Mouse (Mus musculus) intestine, embryonic 15.5 days (tissue): ENCODE measurements around the gene Ikzf4. TPM values are rescaled to one million over a fixed set of nuclear protein-coding genes. Genes with fewer than 3 reads are reported as not detected.

Experiments
- ATAC-seq: fragments of 200-750 bp; cut with Nextera tagmentation; 2 replicates; pipeline ENCODE4 v1.8.0; 2017; ENCODE audit warnings: moderate TSS enrichment, moderate library complexity
- H3K27ac ChIP-seq: fragments of 300-500 bp; sonication (generic); 2 replicates; pipeline ENCODE4 v1.5.1; 2015; ENCODE audit warnings: mild to moderate bottlenecking, inconsistent platforms
- H3K27me3 ChIP-seq: fragments of 300-500 bp; sonication (generic); replicated peaks from 2 replicates; pipeline ENCODE4 v1.6.1; 2015; ENCODE audit warnings: inconsistent platforms
- H3K36me3 ChIP-seq: fragments of 300-500 bp; sonication (generic); 2 replicates; pipeline ENCODE4 v1.6.1; 2015; ENCODE audit warnings: inconsistent platforms
- H3K4me1 ChIP-seq: fragments of 300-500 bp; sonication (generic); replicated peaks from 2 replicates; pipeline ENCODE4 v1.6.1; 2015; ENCODE audit warnings: inconsistent platforms
- H3K4me2 ChIP-seq: fragments of 300-500 bp; sonication (generic); replicated peaks from 2 replicates; pipeline ENCODE4 v1.6.1; 2015; ENCODE audit warnings: mild to moderate bottlenecking, inconsistent platforms
- H3K4me3 ChIP-seq: fragments of 300-500 bp; sonication (generic); replicated peaks from 2 replicates; pipeline ENCODE4 v1.5.1; 2015; ENCODE audit warnings: inconsistent platforms
- H3K9ac ChIP-seq: fragments of 300-500 bp; sonication (generic); 2 replicates; pipeline ENCODE4 v1.6.1; 2015; ENCODE audit warnings: inconsistent platforms
- H3K9me3 ChIP-seq: fragments of 300-500 bp; sonication (generic); 2 replicates; pipeline ENCODE4 v1.6.1; 2016; ENCODE audit warnings: inconsistent platforms
- WGBS: fragments of 180-500 bp; shearing (Covaris S2); methylation state at CpG from one replicate; pipeline ENCODE4 v1.1.7; 2015; 5-methylcytosine and 5-hydroxymethylcytosine counted together
- polyA plus RNA-seq: library from polyadenylated mRNA; unstranded; fragments of >200 nt; fragmentation: Nextera tagmentation; extraction: Ambion mirVana; gene quantifications from 2 replicates; pipeline ENCODE4 v1.2.1, GENCODE M21; 2015

Ikzf4 gene
- polyA plus RNA-seq = 1.9 and 2.2 TPM in 2 replicates

DNA sequence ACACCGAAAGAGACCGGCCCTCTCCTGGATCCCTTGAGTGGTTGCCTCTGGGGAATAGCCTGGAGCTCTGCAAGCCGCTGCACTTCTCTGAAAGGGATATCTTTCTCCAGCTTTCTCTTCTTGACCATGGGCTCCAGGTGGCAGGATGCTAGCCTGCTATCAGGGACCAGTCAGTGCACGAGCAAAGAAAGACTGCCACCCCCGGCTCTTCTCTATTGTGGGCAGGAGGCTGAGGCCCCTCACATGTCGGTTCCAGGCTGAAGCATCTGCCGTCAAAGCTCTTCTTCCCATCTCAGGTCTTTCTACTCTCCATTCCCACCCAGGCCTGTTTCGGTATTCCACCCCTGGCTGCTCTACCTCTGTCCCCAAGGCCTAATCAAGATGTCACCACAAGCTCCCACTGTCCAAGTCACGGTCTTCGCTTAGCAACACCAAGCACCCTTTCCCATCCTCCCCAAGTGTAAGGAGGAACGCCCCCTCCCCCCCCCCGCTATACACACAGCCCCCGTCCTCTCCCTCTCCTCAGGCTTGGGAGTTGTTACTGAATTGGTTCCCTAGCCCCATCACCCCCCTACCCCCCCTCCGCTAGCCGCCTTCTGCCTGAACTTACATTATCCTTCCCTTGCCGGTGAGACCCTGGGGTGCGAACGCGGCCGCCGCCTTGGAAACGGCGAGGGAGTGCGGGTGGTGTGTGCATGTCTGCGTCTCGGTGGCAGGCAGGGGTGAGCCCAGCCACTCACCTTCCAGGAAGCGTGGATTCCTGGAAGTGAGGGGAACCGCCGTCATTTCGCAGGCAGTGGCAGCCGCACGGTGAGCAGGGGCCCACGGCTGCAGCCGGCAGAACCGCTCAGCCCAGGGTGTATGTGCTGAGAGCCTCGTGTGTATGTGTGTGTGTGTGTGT is at the start of gene Ikzf4:
Gene Ikzf4, minus strand, starts transcription at position 881 of the 901 bp plus-strand sequence.
- peaks cover 14% of the 10 kb centered on the region for H3K4me1 ChIP-seq
- H3K9me3 ChIP-seq = no peaks in the 10 kb centered on the region
- H3K27me3 ChIP-seq = no peaks in the 10 kb centered on the region
- H3K4me3 ChIP-seq = peak within 1 kb of the TSS; percentile 50
- H3K9ac ChIP-seq = peak within 1 kb of the TSS; percentile 66
- H3K36me3 ChIP-seq = no peaks in the 10 kb centered on the region
- H3K4me2 ChIP-seq = peak within 1 kb of the TSS; percentile 92
- H3K27ac ChIP-seq = peak within 1 kb of the TSS; percentile 56; the same call in 1 of the 2 replicates
- WGBS = 10% methylated on average over 36 of the region's 36 CpGs
- ATAC-seq = peak; percentile 84

DNA sequence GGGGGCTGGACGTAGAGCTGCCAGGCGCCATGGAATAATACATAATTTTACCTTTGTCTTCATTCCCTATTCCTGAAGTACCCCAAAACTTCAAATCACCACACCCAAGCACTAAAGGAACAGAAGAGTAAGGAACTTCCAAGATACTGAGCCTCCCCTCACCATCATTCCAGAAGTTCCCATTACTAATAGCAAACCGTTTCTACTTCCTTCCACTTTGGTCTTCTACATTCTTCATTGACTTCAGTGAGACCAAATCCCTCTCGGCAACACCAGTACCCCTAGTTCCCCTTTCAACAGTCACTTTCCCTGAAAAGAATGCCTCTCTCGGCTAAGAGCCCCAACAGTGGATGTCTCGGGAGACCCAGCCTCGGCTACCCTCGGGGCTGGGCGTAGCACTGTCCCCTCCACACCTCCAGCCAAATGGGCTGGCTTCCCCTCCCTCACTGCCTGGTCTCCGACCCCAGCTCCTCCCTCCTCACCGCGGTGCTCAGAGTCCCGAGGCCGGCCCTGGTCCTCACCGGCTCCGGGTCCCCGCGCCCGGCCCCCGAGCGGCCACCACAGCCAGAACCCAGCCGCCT is 49.7 kb upstream of the Ikzf4 start:
- Histone ChIP-seq H3K4me1 (no peaks in the 10 kb centered on the region), H3K27ac (peak overlapping the region; percentile 98), H3K9ac (peak overlapping the region; percentile 94), H3K36me3 (peaks cover 20% of the 10 kb centered on the region), H3K27me3 (no peaks in the 10 kb centered on the region), H3K4me2 (peak overlapping the region; percentile 57), H3K4me3 (peak overlapping the region; percentile 79), H3K9me3 (no peaks in the 10 kb centered on the region)
- ATAC-seq = no peak
- 2% methylated on average over 22 of the region's 22 CpGs for WGBS

DNA sequence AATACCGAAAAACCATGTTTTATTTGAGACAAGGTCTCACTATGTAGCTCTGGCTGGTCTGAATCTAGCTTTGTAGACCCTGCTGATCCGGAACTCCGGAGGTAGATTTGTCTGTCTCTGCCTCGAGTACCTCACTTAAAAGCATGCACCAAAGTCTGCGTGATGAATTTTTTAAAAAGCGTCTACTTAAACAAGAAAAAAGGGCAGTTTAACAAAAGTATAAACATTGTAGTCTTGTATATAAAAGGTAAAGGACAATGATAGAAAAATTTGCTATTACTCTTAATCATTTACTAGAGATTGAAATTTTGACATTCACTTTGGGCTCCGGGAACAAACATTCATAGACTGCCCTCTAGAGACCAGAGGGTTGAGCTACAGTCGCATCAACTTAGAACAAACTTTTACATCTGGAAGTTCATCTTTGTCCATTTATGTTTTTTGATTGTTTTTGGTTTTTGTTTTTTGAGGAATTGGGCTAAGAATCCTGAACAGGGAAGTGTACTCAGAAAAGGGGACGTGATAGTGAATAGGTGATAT is 28.7 kb upstream of the Ikzf4 start:
- H3K27me3 ChIP-seq = no peaks in the 10 kb centered on the region
- peak overlapping the region; percentile 61 for H3K4me3 ChIP-seq
- H3K4me2 ChIP-seq = peak overlapping the region; percentile 78
- H3K9me3 ChIP-seq = no peaks in the 10 kb centered on the region
- ATAC-seq = no peak
- H3K36me3 ChIP-seq = no peaks in the 10 kb centered on the region
- peak overlapping the region; percentile 33 for H3K27ac ChIP-seq
- peak overlapping the region; percentile 57 for H3K9ac ChIP-seq
- H3K4me1 ChIP-seq = peaks cover 8% of the 10 kb centered on the region
- WGBS = 2% methylated on average over 9 of the region's 9 CpGs

DNA sequence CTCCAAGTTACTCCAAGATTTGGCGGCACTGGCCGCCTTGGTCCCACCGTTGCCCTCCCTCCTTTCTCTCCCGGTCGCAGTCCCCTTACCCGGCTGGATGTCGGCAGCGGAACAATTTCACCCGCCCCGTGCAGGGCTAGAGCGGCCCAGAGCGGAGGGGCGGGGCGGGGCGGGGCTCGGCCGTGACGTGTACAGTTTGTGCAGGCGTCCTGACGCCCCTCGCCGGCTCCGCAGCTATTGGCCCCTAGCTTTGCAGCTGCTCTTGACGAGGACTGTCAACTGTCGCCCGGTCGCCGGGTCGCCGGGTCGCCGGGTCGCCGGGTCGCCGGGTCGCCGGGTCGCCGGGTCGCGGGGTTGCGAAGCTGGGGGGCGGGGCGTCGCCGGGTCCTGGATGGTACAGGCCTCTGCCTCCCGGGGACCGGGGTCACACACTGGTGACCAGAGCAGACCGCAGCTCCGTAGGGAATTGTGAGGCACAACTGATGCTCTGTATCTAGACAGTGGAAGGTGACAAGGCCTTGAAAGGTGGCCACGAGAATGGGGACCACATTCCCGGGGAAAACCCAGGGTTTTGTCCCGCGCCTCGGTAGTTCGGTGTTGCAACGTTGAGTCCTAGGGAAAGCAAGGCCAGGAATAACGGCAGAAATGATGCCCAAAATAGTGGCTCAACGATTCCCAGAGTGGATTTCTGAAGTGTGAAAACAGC is 28.1 kb upstream of the Ikzf4 start, which contains the start of gene Suox:
Gene Suox, minus strand, starts transcription at position 311 of the 706 bp plus-strand sequence.
- peak; percentile 90 for ATAC-seq
- peak within 1 kb of the TSS; percentile 78 for H3K4me2 ChIP-seq
- WGBS = under 1% methylated on average over 60 of the region's 60 CpGs

DNA sequence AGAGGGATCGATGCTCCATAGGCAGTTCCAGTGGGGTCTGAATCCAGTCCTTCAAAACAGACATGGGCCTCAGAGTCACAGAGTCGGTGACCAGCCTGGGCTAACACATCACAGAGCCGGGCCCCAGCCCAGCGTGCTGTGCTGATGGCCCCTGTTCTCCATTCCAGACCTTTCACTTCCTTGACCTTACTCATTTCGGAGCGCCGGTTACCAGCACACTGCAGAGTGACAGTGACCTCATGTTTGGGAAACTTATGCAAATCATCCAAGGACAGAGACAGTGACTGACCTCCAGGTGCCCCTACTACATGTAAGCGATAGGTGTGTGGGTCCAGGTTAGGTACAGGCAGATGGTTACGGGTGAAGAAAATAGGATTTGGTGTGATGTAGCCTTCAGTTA is 25.4 kb upstream of the Ikzf4 start:
- Histone ChIP-seq H3K9ac (no peak overlapping the region), H3K27ac (no peak overlapping the region), H3K27me3 (no peaks in the 10 kb centered on the region), H3K36me3 (no peaks in the 10 kb centered on the region), H3K4me1 (peaks cover 9% of the 10 kb centered on the region), H3K4me2 (no peak overlapping the region), H3K4me3 (no peak overlapping the region), H3K9me3 (no peaks in the 10 kb centered on the region)
- no peak for ATAC-seq
- WGBS = 92% methylated on average over 9 of the region's 9 CpGs

More for the DNA sequence above, 28.1 kb upstream of the Ikzf4 start, which contains the start of gene Suox:
- peaks cover 9% of the 10 kb centered on the region for H3K4me1 ChIP-seq
- no peaks in the 10 kb centered on the region for H3K9me3 ChIP-seq
- H3K27me3 ChIP-seq = no peaks in the 10 kb centered on the region
- peak within 1 kb of the TSS; percentile 57 for H3K9ac ChIP-seq
- peak within 1 kb of the TSS; percentile 61 for H3K4me3 ChIP-seq
- no peaks in the 10 kb centered on the region for H3K36me3 ChIP-seq
- peak within 1 kb of the TSS; percentile 33 for H3K27ac ChIP-seq

DNA sequence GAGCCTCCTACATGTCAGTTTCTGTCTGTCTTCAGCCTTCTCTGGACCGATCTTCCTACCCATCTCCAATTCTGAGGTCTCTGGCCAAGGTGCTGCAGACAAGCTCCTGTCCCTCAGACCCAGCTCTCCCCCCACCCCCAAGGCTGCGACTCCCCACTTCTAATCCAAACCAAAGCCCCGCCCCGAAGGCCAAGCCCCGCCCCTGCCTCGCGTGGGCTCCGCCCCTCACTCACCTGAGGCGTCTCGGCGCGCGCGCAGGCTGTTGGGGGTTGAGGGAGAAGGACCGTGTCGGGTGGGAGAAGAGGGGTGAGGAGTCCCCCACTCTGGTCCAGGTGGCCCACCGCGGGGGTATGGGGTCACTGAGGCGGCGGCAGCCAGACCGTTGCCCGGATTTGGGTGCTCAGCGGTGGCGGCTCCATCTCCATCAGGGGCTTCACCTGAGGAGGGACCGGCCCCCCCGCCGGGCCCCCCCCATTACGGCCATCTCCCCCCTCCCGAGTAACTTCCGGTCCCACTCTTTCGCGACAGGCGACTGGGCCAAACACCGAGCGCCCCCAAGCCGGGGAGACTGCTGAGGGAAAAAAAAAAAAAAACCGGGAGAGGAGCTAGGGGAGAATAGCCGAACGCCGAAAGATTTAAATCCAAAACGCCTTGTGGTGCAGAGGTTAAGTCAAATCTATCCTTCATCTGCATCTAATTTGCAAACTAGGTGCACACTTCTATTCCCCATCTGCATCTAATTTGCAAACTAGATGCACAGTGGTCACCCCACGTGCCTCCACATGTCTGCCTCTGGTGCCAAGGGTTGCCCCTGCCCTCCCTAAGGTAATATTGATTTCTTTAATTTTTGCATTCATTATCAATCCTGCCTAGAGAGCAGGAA is 23.2 kb upstream of the Ikzf4 start:
- Histone ChIP-seq H3K36me3 (no peaks in the 10 kb centered on the region), H3K4me1 (peaks cover 9% of the 10 kb centered on the region), H3K4me3 (peak overlapping the region; percentile 77), H3K4me2 (peak overlapping the region; percentile 84), H3K27me3 (no peaks in the 10 kb centered on the region), H3K27ac (peak overlapping the region; percentile 37; the same call in 1 of the 2 replicates), H3K9me3 (no peaks in the 10 kb centered on the region), H3K9ac (peak overlapping the region; percentile 66)
- ATAC-seq = peak; percentile 77
- WGBS = under 1% methylated on average over 42 of the region's 42 CpGs

DNA sequence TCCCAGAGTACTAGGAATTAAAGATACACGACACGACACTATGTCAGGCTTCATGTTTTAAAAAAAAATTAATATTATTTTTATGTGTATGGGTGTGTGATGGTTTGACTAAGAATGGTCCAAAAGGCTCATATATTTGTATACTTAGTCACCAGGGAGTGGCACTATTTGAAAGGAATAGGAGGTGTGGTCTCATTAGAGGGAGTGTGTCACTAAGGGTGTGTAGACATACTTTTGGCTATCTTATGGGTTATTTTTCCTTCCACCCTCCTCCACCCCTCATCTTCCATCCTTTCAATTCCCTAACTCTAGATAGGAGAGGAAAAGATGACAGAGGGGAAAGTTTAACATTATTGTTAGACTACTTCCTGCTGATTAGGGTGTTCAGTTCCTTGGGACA is 20.0 kb upstream of the Ikzf4 start:
- no peak for ATAC-seq
- Histone ChIP-seq H3K9ac (no peak overlapping the region), H3K36me3 (no peaks in the 10 kb centered on the region), H3K4me2 (no peak overlapping the region), H3K4me3 (no peak overlapping the region), H3K9me3 (no peaks in the 10 kb centered on the region), H3K4me1 (peaks cover 2% of the 10 kb centered on the region; the same call in 1 of the 2 replicates), H3K27ac (no peak overlapping the region), H3K27me3 (no peaks in the 10 kb centered on the region)
- 92% methylated on average over 2 of the region's 2 CpGs for WGBS

DNA sequence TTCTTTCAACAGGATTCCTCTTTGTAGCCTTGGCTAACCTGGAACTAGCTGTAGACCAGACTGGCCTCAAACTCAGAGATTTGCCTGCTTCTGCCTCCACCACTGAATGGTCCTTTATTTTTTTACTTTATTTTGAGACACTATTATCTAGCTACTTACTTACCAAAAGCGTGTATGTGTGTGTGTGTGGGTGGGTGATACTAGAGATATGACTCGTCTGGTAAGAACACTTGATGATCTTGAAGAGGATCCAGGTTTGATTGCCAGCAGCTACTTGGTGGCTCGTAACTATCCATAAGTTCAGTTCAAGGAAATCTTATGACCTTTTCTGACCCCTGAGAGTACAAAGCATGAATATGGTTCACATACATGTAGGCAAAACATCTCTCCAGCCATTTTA is 19.5 kb upstream of the Ikzf4 start:
- WGBS = 87% methylated on average over 3 of the region's 3 CpGs
- Histone ChIP-seq H3K27ac (no peak overlapping the region), H3K9ac (no peak overlapping the region), H3K4me2 (no peak overlapping the region), H3K9me3 (no peaks in the 10 kb centered on the region), H3K4me3 (no peak overlapping the region), H3K27me3 (no peaks in the 10 kb centered on the region), H3K36me3 (no peaks in the 10 kb centered on the region), H3K4me1 (peaks cover 2% of the 10 kb centered on the region; the same call in 1 of the 2 replicates)
- ATAC-seq = no peak

DNA sequence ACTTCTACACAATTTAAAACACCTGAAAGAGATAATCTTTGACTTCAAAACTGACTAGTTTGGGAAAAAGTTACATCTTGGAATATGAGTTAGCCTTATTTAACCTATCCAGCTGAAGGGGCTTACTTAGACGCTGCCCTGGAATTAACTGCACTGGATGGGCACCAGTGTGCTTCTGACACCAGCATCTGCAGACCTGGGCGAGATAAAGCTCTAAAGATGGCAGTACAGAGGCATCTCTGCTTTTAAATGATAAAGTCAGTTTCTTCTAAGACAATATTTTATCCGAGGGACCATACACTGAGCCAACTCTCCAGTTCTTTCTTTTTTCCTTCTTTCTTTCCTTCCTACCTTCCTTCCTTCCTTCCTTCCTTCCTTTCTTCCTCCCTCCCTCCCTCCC is 19.0 kb upstream of the Ikzf4 start:
- Histone ChIP-seq H3K36me3 (no peaks in the 10 kb centered on the region), H3K27ac (no peak overlapping the region), H3K4me3 (no peak overlapping the region), H3K4me1 (peaks cover 2% of the 10 kb centered on the region; the same call in 1 of the 2 replicates), H3K9me3 (no peaks in the 10 kb centered on the region), H3K27me3 (no peaks in the 10 kb centered on the region), H3K9ac (no peak overlapping the region), H3K4me2 (no peak overlapping the region)
- 73% methylated on average over 3 of the region's 3 CpGs for WGBS
- no peak for ATAC-seq

DNA sequence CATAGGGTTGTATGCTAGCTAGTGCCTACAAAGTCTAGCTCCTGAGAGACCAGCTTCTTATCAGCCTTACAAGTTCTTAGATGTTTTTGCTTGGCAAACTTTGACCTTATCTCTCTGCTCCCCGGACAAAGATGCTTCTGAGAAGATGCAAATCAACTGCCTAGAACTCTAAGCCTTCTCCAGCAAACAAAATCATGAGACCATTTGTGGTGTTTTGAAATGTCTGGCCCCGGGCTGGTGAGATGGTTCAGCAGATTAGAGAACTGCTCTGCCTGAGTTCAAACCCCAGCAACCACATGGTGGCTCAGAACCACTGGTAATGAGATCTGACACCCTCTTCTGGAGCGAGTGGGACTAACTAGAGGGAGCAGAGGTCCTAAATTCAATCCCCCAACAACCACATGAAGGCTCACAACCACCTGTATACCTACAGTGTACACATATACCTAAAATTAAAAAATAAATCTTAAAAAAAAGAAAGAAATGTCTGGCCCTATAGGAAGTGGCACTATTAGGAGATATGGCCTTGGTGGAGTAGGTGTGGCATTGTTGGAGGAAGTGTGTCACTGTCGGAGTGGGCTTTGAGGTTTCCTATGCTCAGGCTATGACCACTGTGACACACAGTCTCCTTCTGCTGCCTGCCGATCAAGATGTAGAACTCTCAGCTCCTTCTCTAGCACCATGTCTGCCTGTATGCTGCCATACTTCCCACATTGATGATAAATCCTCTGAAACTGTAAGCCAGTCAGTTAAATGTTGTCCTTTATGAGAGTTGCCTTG is 17.8 kb upstream of the Ikzf4 start:
- WGBS = 56% methylated on average over 5 of the region's 5 CpGs
- H3K27me3 ChIP-seq = no peaks in the 10 kb centered on the region
- H3K27ac ChIP-seq = no peak overlapping the region
- no peak overlapping the region for H3K4me2 ChIP-seq
- ATAC-seq = no peak
- no peak overlapping the region for H3K4me3 ChIP-seq
- no peaks in the 10 kb centered on the region for H3K36me3 ChIP-seq
- H3K9ac ChIP-seq = no peak overlapping the region
- H3K4me1 ChIP-seq = no peaks in the 10 kb centered on the region
- H3K9me3 ChIP-seq = no peaks in the 10 kb centered on the region

DNA sequence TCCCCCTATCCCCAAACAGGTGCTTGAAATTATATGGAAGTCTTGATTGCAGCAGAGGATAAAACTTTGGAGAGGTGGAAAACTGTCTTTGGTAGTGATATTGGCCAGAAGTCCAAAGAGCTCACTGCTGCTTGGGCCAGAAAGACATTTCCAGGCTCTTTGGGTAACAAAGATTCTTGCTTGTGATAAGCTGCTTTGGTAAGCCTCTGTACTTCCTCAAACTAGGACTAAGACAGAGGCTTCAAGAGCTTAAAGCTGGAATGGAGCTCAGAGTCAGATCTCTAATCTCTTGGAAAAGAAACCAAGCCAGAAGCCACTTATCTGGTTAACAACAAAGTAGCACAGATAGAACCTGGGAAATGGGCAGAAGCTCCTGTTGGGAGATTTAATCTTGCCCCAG is 16.7 kb upstream of the Ikzf4 start:
- H3K4me1 ChIP-seq = no peaks in the 10 kb centered on the region
- no peak overlapping the region for H3K4me2 ChIP-seq
- no peak for ATAC-seq
- H3K27ac ChIP-seq = no peak overlapping the region
- no peak overlapping the region for H3K9ac ChIP-seq
- H3K36me3 ChIP-seq = no peaks in the 10 kb centered on the region
- H3K9me3 ChIP-seq = no peaks in the 10 kb centered on the region
- H3K4me3 ChIP-seq = no peak overlapping the region
- no peaks in the 10 kb centered on the region for H3K27me3 ChIP-seq
